Mouse (Mus musculus) limb, embryonic 15.5 days (tissue): ENCODE data around the gene 9430015G10Rik. TPM values are rescaled to one million over a fixed set of nuclear protein-coding genes. Genes with fewer than 3 reads are reported as not detected.
"Not testable (repeated sequence)": the region's sequence is repeated elsewhere in the genome, so short reads cannot be mapped to it uniquely, and the experiment has no call there.

ENCODE experiments used
- ATAC-seq: fragments of 200-750 bp; cut with Nextera tagmentation; 2 replicates; pipeline ENCODE4 v1.8.0; 2017; ENCODE audit warnings: low read depth, moderate TSS enrichment; ENCODE audit not compliant: insufficient number of reproducible peaks, low FRiP score, low TSS enrichment
- H3K27ac ChIP-seq: fragments of 300-500 bp; sonication (generic); 2 replicates; pipeline ENCODE4 v1.5.1; 2015; ENCODE audit warnings: moderate library complexity, mild to moderate bottlenecking, inconsistent platforms
- H3K27me3 ChIP-seq: fragments of 300-500 bp; sonication (generic); 2 replicates; pipeline ENCODE4 v1.6.1; 2015; ENCODE audit warnings: inconsistent platforms
- H3K36me3 ChIP-seq: fragments of 300-500 bp; sonication (generic); 2 replicates; pipeline ENCODE4 v1.6.1; 2015; ENCODE audit warnings: inconsistent platforms
- H3K4me1 ChIP-seq: fragments of 300-500 bp; sonication (generic); 2 replicates; pipeline ENCODE4 v1.6.1; 2015; ENCODE audit warnings: inconsistent platforms
- H3K4me2 ChIP-seq: fragments of 300-500 bp; sonication (generic); 2 replicates; pipeline ENCODE4 v1.6.1; 2015; ENCODE audit warnings: mild to moderate bottlenecking, inconsistent platforms
- H3K4me3 ChIP-seq: fragments of 300-500 bp; sonication (generic); 2 replicates; pipeline ENCODE4 v1.5.1; 2015; ENCODE audit warnings: mild to moderate bottlenecking, inconsistent platforms
- H3K9ac ChIP-seq: fragments of 300-500 bp; sonication (generic); 2 replicates; pipeline ENCODE4 v1.6.1; 2015; ENCODE audit warnings: inconsistent platforms
- H3K9me3 ChIP-seq: fragments of 300-500 bp; sonication (generic); 2 replicates; pipeline ENCODE4 v1.6.1; 2016; ENCODE audit warnings: inconsistent platforms
- WGBS: fragments of 180-500 bp; shearing (Covaris S2); methylation state at CpG from one replicate; pipeline ENCODE4 v1.1.7; 2015; 5-methylcytosine and 5-hydroxymethylcytosine counted together
- polyA plus RNA-seq: library from polyadenylated mRNA; unstranded; fragments of >200 nt; fragmentation: Nextera tagmentation; extraction: Ambion mirVana; gene quantifications from 2 replicates; pipeline ENCODE4 v1.2.1, GENCODE M21; 2015

9430015G10Rik gene
- polyA plus RNA-seq, 1 experiment from 2014 or later, result 31.8 TPM

GRCm38 (mm10) chr4:156135801-156136200 lies 26.0 kb downstream of the 9430015G10Rik start:
- Histone ChIP-seq H3K27me3 (no peaks in the 10 kb centered on the region), H3K4me2 (no peak overlapping the region), H3K4me1 (no peaks in the 10 kb centered on the region), H3K9me3 (no peaks in the 10 kb centered on the region), H3K27ac (no peak overlapping the region), H3K4me3 (no peak overlapping the region), H3K9ac (no peak overlapping the region), H3K36me3 (no peaks in the 10 kb centered on the region)
- 91% methylated on average over 14 of the region's 14 CpGs for WGBS
- no peak for ATAC-seq

DNA sequence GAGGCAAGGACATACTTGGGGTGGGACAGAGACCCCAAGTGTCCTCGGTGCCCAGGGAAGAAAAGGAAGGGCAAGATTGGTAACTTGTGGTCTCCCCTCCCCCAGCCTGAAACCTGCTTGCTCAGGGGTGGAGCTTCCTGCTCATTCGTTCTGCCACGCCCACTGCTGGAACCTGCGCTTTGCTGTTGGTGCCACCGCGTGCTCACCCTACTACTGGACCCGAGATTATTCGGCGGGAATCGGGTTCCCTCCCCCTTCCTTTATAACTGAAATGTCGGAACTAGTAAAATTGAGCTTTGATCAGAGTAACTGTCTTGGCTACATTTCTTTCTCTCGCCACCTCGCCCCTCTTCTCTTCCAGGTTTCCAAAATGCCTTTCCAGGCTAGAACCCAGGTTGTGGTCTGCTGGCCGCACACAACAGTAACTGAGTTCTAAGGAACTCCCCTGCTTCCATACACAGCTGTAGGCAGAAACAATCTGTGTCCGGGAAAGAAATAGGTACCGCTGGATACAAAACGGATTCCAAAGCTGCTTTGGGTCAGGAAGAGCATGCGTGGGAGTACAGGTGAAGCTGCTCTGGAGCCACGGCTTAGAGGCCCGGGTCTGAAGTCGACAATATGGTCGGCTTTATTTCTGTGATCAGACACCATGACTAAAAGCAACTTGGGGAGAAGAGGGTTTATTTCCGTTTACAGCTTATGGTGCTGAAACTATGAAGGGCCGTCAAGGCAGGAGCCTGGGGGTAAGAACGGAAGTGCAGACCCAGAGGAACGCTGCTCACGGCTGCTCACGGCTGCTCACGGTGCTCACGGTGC lies 26.7 kb downstream of the 9430015G10Rik start:
- Histone ChIP-seq H3K36me3 (no peaks in the 10 kb centered on the region), H3K4me3 (no peak overlapping the region), H3K9me3 (no peaks in the 10 kb centered on the region), H3K27me3 (no peaks in the 10 kb centered on the region), H3K4me1 (no peaks in the 10 kb centered on the region), H3K4me2 (no peak overlapping the region), H3K9ac (no peak overlapping the region), H3K27ac (no peak overlapping the region)
- 94% methylated on average over 30 of the region's 30 CpGs for WGBS
- no peak for ATAC-seq

- H3K4me2 ChIP-seq, H3K27me3 ChIP-seq, H3K4me3 ChIP-seq, H3K4me1 ChIP-seq, ATAC-seq, H3K9ac ChIP-seq, H3K27ac ChIP-seq, H3K9me3 ChIP-seq, H3K36me3 ChIP-seq: not testable (repeated sequence)
- WGBS, result 86% methylated on average over 10 of the region's 10 CpGs
These were observed 41.1 kb downstream of the 9430015G10Rik start for GRCm38 (mm10) chr4:156150887-156151286.

GRCm38 (mm10) chr4:156154771-156155170 lies 45.0 kb downstream of the 9430015G10Rik start:
- H3K9me3 ChIP-seq, result 0 out of 2 replicates have a peak, but pooled peaks cover 5% of the 10 kb centered on the region
- 95% methylated on average over 3 of the region's 3 CpGs for WGBS

DNA sequence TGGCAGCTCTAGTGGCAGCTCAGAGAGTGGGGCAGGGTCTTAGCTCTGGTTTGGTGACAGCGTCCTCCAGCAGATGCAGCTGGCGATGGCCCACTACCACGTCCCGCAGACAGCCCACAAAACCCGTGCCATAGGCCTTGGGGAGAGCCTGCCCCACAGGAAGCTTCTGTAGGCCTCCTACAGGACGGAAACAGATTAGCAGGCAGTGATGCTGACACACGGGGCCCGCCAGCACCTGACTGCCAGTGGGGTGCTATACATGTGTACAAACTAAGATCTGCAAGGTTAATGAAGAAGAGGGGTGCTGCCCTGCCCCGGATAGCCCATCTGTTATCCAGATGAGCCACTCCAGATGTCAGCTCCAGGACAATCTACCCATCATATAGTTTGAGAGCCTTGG lies 56.7 kb downstream of the 9430015G10Rik start:
- H3K27me3 ChIP-seq, result no peaks in the 10 kb centered on the region
- no peak overlapping the region for H3K27ac ChIP-seq
- no peak overlapping the region for H3K4me2 ChIP-seq
- no peak overlapping the region for H3K9ac ChIP-seq
- peaks cover 86% of the 10 kb centered on the region for H3K36me3 ChIP-seq
- H3K4me1 ChIP-seq, result no peaks in the 10 kb centered on the region
- H3K9me3 ChIP-seq, result no peaks in the 10 kb centered on the region
- 86% methylated on average over 9 of the region's 9 CpGs for WGBS
- no peak for ATAC-seq
- H3K4me3 ChIP-seq, result no peak overlapping the region

More at GRCm38 (mm10) chr4:156154771-156155170, 45.0 kb downstream of the 9430015G10Rik start:
- Histone ChIP-seq H3K4me3 (no peak overlapping the region), H3K4me1 (no peaks in the 10 kb centered on the region), H3K4me2 (no peak overlapping the region), H3K9ac (no peak overlapping the region), H3K27ac (no peak overlapping the region), H3K27me3 (no peaks in the 10 kb centered on the region), H3K36me3 (no peaks in the 10 kb centered on the region)
- no peak for ATAC-seq

- H3K9me3 ChIP-seq, result no peaks in the 10 kb centered on the region
- no peak overlapping the region for H3K27ac ChIP-seq
- 91% methylated on average over 8 of the region's 8 CpGs for WGBS
- H3K36me3 ChIP-seq, result peaks cover 93% of the 10 kb centered on the region
- no peaks in the 10 kb centered on the region for H3K4me1 ChIP-seq
- no peaks in the 10 kb centered on the region for H3K27me3 ChIP-seq
- H3K4me3 ChIP-seq, result no peak overlapping the region
- ATAC-seq, result no peak
- H3K4me2 ChIP-seq, result no peak overlapping the region
- no peak overlapping the region for H3K9ac ChIP-seq
These were observed 58.8 kb downstream of the 9430015G10Rik start for GRCm38 (mm10) chr4:156168611-156169010.

DNA sequence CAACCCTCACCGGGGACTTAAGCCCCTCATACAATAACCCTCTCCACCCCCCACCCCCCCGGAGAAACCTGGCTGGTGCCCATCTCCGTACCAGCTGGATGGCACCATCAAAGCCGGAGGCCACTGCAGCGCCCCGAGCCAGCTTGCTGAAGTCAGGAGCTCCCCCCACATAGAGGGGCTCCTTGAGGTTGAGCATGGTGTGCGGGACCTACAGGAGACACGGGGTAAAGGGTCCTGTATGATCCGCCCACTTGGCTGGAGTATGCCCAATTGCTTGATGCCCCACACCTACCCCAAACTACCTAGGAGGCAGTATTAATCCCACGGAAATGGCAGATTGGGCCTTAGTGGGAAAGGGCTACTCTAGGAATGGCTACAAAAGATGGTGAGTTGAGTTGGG lies 59.3 kb downstream of the 9430015G10Rik start:
- H3K4me1 ChIP-seq, result no peaks in the 10 kb centered on the region
- no peak for ATAC-seq
- 96% methylated on average over 10 of the region's 10 CpGs for WGBS
- no peaks in the 10 kb centered on the region for H3K27me3 ChIP-seq
- H3K9ac ChIP-seq, result no peak overlapping the region
- H3K36me3 ChIP-seq, result peaks cover 95% of the 10 kb centered on the region
- H3K4me3 ChIP-seq, result no peak overlapping the region
- no peak overlapping the region for H3K27ac ChIP-seq
- H3K4me2 ChIP-seq, result no peak overlapping the region
- no peaks in the 10 kb centered on the region for H3K9me3 ChIP-seq

DNA sequence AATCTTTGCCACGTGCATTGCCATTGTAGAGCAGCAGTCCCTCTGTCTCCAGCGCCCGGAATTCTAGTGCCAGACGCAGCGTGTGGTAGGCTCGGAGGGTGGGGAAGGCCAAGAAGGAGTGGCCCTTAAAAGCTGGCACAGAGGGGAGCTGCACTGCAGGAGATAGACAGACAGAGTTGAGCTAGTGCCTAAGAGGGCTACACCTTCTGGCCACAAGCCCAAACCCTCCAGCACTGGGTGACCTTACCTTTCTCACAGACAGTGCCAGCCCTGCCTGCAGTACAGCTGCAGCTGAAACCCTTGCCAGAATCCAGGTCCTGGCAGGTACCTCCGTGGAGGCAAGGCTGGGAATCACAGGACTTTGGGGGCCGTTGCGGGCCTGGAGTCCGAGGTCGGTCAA lies 62.0 kb downstream of the 9430015G10Rik start:
- H3K27me3 ChIP-seq, result no peaks in the 10 kb centered on the region
- H3K4me3 ChIP-seq, result no peak overlapping the region
- no peaks in the 10 kb centered on the region for H3K9me3 ChIP-seq
- no peaks in the 10 kb centered on the region for H3K4me1 ChIP-seq
- no peak overlapping the region for H3K9ac ChIP-seq
- no peak for ATAC-seq
- H3K36me3 ChIP-seq, result peaks cover 98% of the 10 kb centered on the region
- 96% methylated on average over 11 of the region's 11 CpGs for WGBS
- no peak overlapping the region for H3K27ac ChIP-seq
- H3K4me2 ChIP-seq, result no peak overlapping the region

Other genes with a start within 250 kb of the 9430015G10Rik start
- gene Tas1r3, start 246.6 kb upstream of the 9430015G10Rik start, polyA plus RNA-seq, result 0.32 and 0.42 TPM in 2 replicates
- gene Cptp, start 240.5 kb upstream of the 9430015G10Rik start, polyA plus RNA-seq, result 19.7 and 20.8 TPM in 2 replicates
- gene Ints11, start 240.4 kb upstream of the 9430015G10Rik start, polyA plus RNA-seq, result 69.5 and 72.3 TPM in 2 replicates
- gene Pusl1, start 218.2 kb upstream of the 9430015G10Rik start, polyA plus RNA-seq, result 61.8 and 66.6 TPM in 2 replicates
- 23.3 and 23.8 TPM in 2 replicates for gene Acap3, start 218.2 kb upstream of the 9430015G10Rik start, polyA plus RNA-seq
- gene Ube2j2, start 166.2 kb upstream of the 9430015G10Rik start, polyA plus RNA-seq, result 87.9 and 99.7 TPM in 2 replicates
- 48.3 and 50.3 TPM in 2 replicates for gene C1qtnf12, start 147.7 kb upstream of the 9430015G10Rik start, polyA plus RNA-seq
- 16.1 and 16.4 TPM in 2 replicates for gene B3galt6, start 117.3 kb upstream of the 9430015G10Rik start, polyA plus RNA-seq
- gene Sdf4, start 117.1 kb upstream of the 9430015G10Rik start, polyA plus RNA-seq, result 175 and 176 TPM in 2 replicates
- gene Tnfrsf4, start 96.1 kb upstream of the 9430015G10Rik start, polyA plus RNA-seq, result 0.55 and 0.99 TPM in 2 replicates
- 3.6 and 5.4 TPM in 2 replicates for gene Tnfrsf18, start 83.8 kb upstream of the 9430015G10Rik start, polyA plus RNA-seq
- 2.5 and 3.1 TPM in 2 replicates for gene Ttll10, start 50.6 kb upstream of the 9430015G10Rik start, polyA plus RNA-seq
- gene Rnf223, start 20.5 kb downstream of the 9430015G10Rik start, polyA plus RNA-seq, result 1.0 and 1.2 TPM in 2 replicates
- 53.8 and 67.1 TPM in 2 replicates for gene Agrn, start 87.5 kb downstream of the 9430015G10Rik start, polyA plus RNA-seq
- gene Isg15, start 90.8 kb downstream of the 9430015G10Rik start, polyA plus RNA-seq, result 3.4 and 3.6 TPM in 2 replicates
- gene AW011738, start 93.3 kb downstream of the 9430015G10Rik start, polyA plus RNA-seq, result 3.1 and 4.4 TPM in 2 replicates
- gene Perm1, start 105.9 kb downstream of the 9430015G10Rik start, polyA plus RNA-seq, result 4.7 and 6.7 TPM in 2 replicates
- gene Plekhn1, start 124.9 kb downstream of the 9430015G10Rik start, polyA plus RNA-seq, result 44.6 and 45.5 TPM in 2 replicates
- 58.0 and 68.4 TPM in 2 replicates for gene Noc2l, start 126.0 kb downstream of the 9430015G10Rik start, polyA plus RNA-seq
- gene Samd11, start 145.7 kb downstream of the 9430015G10Rik start, polyA plus RNA-seq, result 0.52 and 0.83 TPM in 2 replicates
- gene Vmn2r-ps159, start 221.1 kb downstream of the 9430015G10Rik start, polyA plus RNA-seq, result not detected in 2 replicates